Comparison of ENCODE assay signal across 7 mouse cellular contexts in the genomic region with DNA sequence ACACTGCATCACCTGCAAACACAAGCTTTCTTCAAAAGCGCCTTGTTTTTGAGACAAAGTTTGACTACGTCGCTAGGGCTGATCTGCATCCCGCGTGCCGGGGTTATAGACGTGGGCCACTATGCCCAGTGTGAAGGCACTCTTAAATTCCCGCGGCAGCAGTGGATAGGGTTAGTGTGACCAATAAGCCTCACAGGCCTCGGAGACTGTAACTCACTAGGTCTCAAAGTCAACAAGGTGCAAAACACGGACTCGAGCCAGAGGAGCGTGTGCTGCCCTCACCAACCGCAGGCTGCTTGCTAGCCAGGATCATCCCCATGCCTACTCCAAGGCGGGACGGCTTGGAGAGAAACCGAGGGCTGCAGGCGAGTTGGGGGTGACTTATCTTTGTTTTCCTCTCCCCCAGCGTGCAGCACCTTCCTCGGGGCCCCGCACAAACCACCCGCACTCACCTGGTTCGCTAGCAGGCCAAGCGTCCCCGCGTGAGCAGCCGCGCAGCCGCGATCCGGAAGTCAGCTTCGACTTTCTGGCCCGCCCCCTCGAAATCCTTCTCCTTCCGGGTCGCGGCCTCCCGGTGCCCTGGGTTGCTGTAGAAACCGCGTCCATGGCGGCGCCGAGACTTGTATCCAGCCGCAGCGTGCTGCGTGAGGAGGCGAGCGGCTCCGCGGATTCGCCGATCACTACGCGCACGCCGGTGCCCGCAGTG. TPM values are rescaled to one million over a fixed set of nuclear protein-coding genes. Genes with fewer than 3 reads are reported as not detected.
A peak's percentile ranks its signal among the peaks of the same experiment; 100 is the strongest.
DNase-seq lines count a peak whose midpoint lies in the region; ATAC-seq lines count a peak whose summit lies in the region.

A gene (plus strand): TSS at position 582 of the 706 bp plus-strand sequence.

- DNase-seq in adrenal gland, adult 8-10 months, result peak; percentile 88
- DNase-seq in embryo, embryonic 9.5 days (ENCODE audit: extremely low spot score), result peak; percentile 90
- peak; percentile 86 for DNase-seq in kidney, adult 11 months
- DNase-seq in limb, embryonic 10.5 days (ENCODE audit: low spot score), result peak; percentile 93
- peak; percentile 79 for DNase-seq in spleen, adult 12 weeks (ENCODE audit: low spot score)

- no peaks in the 10 kb centered on the region for H3K27me3 ChIP-seq in limb, embryonic 10.5 days (ENCODE audit: low read depth, poor library complexity, severe bottlenecking)
- H3K27me3 ChIP-seq in midbrain, embryonic 13.5 days, result no peaks in the 10 kb centered on the region

- peaks cover 39% of the 10 kb centered on the region for H3K36me3 ChIP-seq in limb, embryonic 10.5 days
- peaks cover 35% of the 10 kb centered on the region for H3K36me3 ChIP-seq in midbrain, embryonic 13.5 days

- peak within 1 kb of the TSS; percentile 85 for H3K27ac ChIP-seq in limb, embryonic 10.5 days
- H3K27ac ChIP-seq in midbrain, embryonic 13.5 days, result peak within 1 kb of the TSS; percentile 81

- peak; percentile 84 for ATAC-seq in granulocyte monocyte progenitor cell, adult 5-6 weeks (replicated peaks; ENCODE audit: poor library complexity, severe bottlenecking)
- ATAC-seq in midbrain, embryonic 13.5 days, result peak; percentile 98

- H3K4me2 ChIP-seq in midbrain, embryonic 13.5 days (replicated peaks), result peak within 1 kb of the TSS; percentile 95

- peak within 1 kb of the TSS; percentile 80 for H3K9ac ChIP-seq in midbrain, embryonic 13.5 days (replicated peaks)

- H3K4me1 ChIP-seq in limb, embryonic 10.5 days, result peaks cover 8% of the 10 kb centered on the region
- H3K4me1 ChIP-seq in midbrain, embryonic 13.5 days (replicated peaks), result peaks cover 24% of the 10 kb centered on the region

- H3K4me3 ChIP-seq in limb, embryonic 10.5 days, result peak within 1 kb of the TSS; percentile 91
- H3K4me3 ChIP-seq in midbrain, embryonic 13.5 days (replicated peaks), result peak within 1 kb of the TSS; percentile 89

- no peaks in the 10 kb centered on the region for H3K9me3 ChIP-seq in limb, embryonic 10.5 days (replicated peaks)
- no peaks in the 10 kb centered on the region for H3K9me3 ChIP-seq in midbrain, embryonic 13.5 days

- WGBS in limb, embryonic 10.5 days, result under 1% methylated on average over 57 of the region's 57 CpGs
- WGBS in midbrain, embryonic 13.5 days, result under 1% methylated on average over 57 of the region's 57 CpGs

RNA-seq across cellular contexts. Expression of the gene that starts here (rescaled TPM):
- total RNA-seq in adrenal gland, adult 8-10 months (2022), result 10 to 100 TPM; 13.0 to 35.4 (median 24.5) TPM
- 0.58 TPM in 1 of 2 replicates, not detected in the other for total RNA-seq in granulocyte monocyte progenitor cell, adult 5-6 weeks (2014; fragmentation: Nextera tagmentation)
- 0.57 and 1.2 TPM in 2 replicates for total RNA-seq in granulocyte monocyte progenitor cell, adult 5-6 weeks (2017)
- 1.5 and 1.8 TPM in 2 replicates for polyA plus RNA-seq in limb, embryonic 10.5 days (2016; fragmentation: Nextera tagmentation; extraction: Ambion mirVana)
- 3.5 and 4.1 TPM in 2 replicates for polyA plus RNA-seq in midbrain, embryonic 13.5 days (2015; fragmentation: Nextera tagmentation; extraction: Ambion mirVana)

Comparison
In these comparisons a context has a peak if more than half of its experiments do, and no peak if none do; other contexts are left out.
1. Peak in every context shown above with its lines: DNase-seq, ATAC-seq, H3K4me3 ChIP-seq and H3K27ac ChIP-seq.
2. RNA of the gene that starts here (total RNA-seq): 13.0 to 35.4 TPM in adrenal gland, adult 8-10 months; 0.57 to 1.2 TPM in granulocyte monocyte progenitor cell, adult 5-6 weeks; every median in the first group is over 4 times any median in the second.